Mouse (Mus musculus): ENCODE measurements at regions not wholly inside any gene's neighbourhood (a gene's known extent, or its start where the extent isn't known, plus 50 kb on each side); places are given as distances from the start of the nearest gene placed in this dataset.

- TF ChIP-seq SIN3A (IDR thresholded peaks at IDR 0.05; ENCODE audit: low read length) (no peak), MXI1 (IDR thresholded peaks at IDR 0.05; ENCODE audit: low read depth, low read length) (no peak), GABPA (IDR thresholded peaks at IDR 0.05; ENCODE audit: insufficient replicate concordance, low read depth, low read length) (no peak), CTCF (conservative IDR thresholded peaks at IDR 0.05 in 1 of 2, IDR thresholded peaks at IDR 0.05 in 1 of 2; ENCODE audit: low read depth in 2 of 2, low read length in 2 of 2) (no peak), CHD2 (IDR thresholded peaks at IDR 0.05; ENCODE audit: low read length) (no peak), POLR2A (IDR thresholded peaks at IDR 0.05; ENCODE audit: low read depth, low read length) (no peak), MAZ (IDR thresholded peaks at IDR 0.05; ENCODE audit: low read depth, low read length) (no peak)
Observed at GRCm38 (mm10) chr6:98850906-98851305, 508.4 kb upstream of the Gm765 start.

All from CH12.LX (cell line).